Mouse (Mus musculus) mouse embryonic stem cell (cell line): Measurements from ENCODE around the gene Gm13306.
"Not testable (repeated sequence)": the region's sequence is repeated elsewhere in the genome, so short reads cannot be mapped to it uniquely, and the experiment has no call there.

Source experiments
- in situ Hi-C, 2 experiments: fragments of 300-500 bp; cut with MboI; formaldehyde crosslinking; loops; 1 replicate in 1 of 2; 3 replicates in 1 of 2; pipeline ENCODE4 v1.14.3; 2019 to 2020; ENCODE audit warnings: low sequenced_read_pairs in 2 of 2, low pct_unique_long_range_greater_than_20kb in 1 of 2, mixed read lengths in 1 of 2; ENCODE audit not compliant: unreplicated experiment in 1 of 2

Gene Gm13306

DNA sequence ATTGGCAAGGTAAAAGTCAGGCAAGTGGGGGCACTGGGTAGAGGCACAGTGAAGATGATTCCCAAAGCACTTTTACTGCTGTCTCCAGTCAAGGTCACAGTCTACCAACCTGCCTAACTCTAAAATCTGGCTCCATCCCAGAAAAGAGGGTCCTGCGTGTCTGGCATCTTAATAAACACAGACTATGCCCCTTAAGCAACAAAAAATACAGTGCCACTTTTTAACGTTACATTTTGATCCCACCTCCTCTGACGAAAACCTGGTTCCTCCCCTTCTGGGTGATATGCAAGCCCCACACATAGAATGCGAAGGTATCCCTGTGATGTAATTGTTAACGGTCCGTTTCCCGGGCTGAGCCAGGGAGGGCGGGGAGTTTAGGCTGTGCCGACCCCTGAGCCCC, at the start of gene Gm13306:
Gene Gm13306 (plus strand): TSS at position 301 of the 400 bp plus-strand sequence.
- in situ Hi-C loops = not testable (repeated sequence)

DNA sequence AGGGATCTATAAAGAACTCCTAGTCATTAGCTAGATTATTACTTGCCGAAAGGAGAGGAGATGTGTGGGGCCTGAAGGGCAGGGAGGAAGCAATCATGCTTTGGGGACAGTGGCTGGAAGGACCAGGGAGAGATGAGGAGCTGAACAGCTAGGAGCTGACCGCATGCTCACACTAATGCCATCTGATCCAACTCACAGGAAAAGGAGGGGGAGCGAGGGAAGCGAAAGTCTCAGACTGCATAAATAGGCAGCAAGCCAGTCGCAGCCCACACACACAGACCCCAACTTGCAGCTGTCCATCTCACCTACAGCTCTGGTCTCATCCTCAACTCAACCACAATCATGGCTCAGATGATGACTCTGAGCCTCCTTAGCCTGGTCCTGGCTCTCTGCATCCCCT, 38.7 kb upstream of the Gm13306 start, which contains the start of gene Gm13304:
Gene Gm13304 (plus strand): TSS at position 301 of the 400 bp plus-strand sequence.
- in situ Hi-C loops = not testable (repeated sequence)

DNA sequence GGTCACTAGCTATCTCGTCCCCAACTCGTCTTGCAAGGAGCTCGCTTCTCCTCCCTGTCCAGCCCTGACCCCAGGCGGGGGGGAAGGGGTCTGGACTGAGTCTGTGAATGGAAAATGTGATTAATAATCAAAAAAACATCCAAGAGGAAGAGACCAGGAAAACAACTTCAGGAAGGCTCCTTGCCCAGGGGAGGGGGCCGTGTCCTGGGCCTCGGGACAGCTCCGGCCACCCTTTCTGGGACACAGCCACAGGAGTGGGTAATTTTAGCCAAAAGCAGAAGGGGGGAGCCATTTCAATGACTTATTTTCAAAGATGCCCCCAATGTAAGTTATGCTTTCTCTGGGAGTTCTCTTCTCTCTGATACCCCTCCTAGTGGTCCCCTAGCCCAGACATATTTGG, 15.3 kb downstream of the Gm13306 start, which contains the start of gene Gm13305:
Gene Gm13305 (minus strand): TSS at position 101 of the 400 bp plus-strand sequence.
- in situ Hi-C loops = not testable (repeated sequence)

DNA sequence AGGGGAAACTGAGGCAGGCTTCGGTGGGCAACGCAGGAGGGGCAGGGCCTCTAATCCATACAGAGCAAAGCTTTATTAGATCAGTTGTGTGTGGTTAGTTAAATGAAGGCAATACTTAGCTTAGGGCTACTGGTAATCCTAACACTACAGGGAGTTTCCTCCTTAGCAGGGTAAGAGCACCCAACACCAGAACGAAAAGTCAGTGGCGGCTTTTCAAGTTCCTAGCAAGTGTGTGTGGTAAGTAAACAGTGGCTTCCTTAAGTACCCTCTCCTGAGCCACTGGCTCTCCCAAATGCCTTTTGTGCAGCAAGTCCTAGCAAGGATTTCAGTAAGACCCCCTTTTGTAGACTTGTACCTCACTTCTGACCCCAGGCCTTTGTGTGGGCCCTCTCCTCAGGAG, 25.0 kb downstream of the Gm13306 start:
- in situ Hi-C loops = not testable (repeated sequence)

DNA sequence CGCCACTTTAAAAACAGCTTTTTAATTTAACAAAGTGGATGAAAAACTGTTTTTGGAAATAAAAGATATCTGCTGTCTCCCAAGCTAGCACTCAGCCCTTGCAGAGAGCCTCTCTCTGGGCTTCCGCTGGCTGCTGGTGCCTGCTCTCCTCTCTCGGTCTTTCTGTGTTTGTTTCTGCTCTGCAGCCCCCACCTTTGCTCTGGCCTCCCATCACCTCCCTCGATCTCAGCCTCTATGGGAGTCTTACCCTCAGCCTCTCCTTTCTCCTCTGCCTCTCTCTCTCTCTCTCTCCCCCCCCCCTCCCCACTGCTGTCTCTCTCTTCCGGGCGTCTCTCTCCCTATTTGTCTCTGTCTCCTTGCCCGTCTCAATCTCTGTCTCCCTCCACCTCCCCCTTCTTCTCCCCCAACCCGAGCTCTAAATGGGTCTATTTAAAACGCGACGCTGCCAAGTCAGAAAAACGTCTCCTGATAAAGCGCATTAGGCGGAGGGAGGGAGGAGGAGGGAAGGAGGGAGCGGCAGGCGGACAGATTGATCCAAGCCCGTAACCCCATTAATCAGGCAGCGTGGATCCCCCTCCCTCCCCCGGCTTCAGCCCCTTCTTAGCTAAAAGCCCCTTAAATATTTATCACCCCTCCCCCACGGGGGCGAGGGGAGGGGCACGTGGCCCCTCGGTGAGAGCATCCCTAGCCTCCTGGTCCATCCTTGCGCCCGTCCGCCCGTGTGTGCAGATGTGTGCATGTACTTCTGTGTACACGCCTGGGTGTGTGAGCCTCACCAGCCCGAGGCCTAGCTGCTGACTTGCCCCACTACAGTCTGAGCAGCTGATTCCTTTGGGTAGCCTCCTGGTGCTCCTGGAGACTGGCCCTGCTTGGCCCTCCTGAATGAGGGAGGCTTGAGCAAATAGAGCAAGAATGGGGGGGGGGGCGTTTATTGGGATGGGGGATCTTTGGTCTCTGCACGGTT, 30.3 kb downstream of the Gm13306 start:
- in situ Hi-C loops = not testable (repeated sequence)

DNA sequence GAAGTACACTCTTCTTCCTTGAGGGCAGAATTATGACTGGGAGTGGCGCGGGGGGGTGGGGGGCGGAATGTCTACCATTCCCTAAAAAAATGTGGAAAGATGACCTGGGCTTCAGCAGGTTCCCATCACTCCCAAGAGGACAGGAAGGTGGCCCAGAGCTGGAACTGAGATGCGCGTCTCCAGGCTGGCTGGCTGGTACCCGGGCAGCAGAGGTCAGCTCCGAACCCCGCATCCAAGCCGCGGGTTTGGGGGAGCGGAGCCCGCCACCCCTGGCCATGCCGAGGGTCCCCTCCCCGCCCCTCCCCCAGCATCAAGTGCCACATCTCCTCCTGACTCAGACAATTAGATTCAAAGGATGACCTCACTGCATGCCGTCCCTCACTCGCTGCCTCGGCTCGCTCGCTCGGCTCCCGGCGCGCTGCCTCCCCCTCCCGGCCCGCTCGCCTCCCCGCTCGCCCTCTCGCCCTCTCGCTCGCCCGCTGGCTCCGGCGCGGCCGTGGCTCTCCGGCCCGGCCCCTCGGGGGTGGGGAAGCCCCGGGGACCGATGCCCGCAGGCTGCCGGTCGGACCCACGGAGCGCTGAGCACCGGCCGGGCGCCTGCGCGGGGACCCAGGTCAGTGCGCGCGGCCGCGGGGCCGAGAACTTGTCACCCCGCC, 31.2 kb downstream of the Gm13306 start:
- in situ Hi-C loops = not testable (repeated sequence)

DNA sequence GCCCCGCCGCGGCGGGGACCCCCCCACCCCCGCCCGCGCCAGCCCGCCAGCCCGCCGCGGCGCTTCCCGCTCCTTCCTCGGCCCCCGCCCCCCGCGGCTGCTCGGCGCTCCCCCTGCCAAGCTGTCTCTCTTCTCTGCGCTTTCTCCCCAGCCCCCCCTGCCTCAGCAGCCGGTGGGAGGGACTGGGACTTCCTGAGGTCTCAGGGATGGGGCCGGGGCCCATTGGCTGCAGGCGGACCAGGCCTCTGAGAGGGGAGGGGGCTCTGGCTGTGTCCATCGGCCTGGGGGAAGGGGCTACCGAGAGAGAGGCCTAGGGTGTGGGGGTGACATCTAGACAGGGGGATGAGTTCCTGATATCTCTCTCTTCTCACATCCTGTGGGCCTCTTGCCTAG, 31.7 kb downstream of the Gm13306 start:
- in situ Hi-C loops = not testable (repeated sequence)
